Mouse (Mus musculus) myocyte (in vitro differentiated cells): ENCODE measurements at regions not wholly inside any gene's neighbourhood (a gene's known extent, or its start where the extent isn't known, plus 50 kb on each side); places are given as distances from the start of the nearest gene placed in this dataset.

ENCODE experiments used
- MAX ChIP-seq: IDR thresholded peaks from one replicate; pipeline ENCODE4 v1.6.1; 2011; ENCODE audit warnings: low read depth, mild to moderate bottlenecking, control low read depth
- MYOD1 ChIP-seq, 3 experiments: IDR thresholded peaks; one replicate each; pipeline ENCODE4 v1.6.1; 2011; ENCODE audit warnings: control low read depth in 2 of 3, low read depth in 2 of 3, mild to moderate bottlenecking in 2 of 3, moderate library complexity in 1 of 3; ENCODE audit not compliant: insufficient read length in 2 of 3, control insufficient read depth in 1 of 3
- MYOG ChIP-seq, 3 experiments: IDR thresholded peaks; one replicate each; pipeline ENCODE4 v1.6.1; 2011; ENCODE audit warnings: control low read depth in 2 of 3, low read depth in 2 of 3, mild to moderate bottlenecking in 2 of 3; ENCODE audit not compliant: insufficient read length in 2 of 3, control insufficient read depth in 1 of 3, insufficient read depth in 1 of 3
- POLR2A ChIP-seq: IDR thresholded peaks from one replicate; pipeline ENCODE4 v1.6.1; 2011; ENCODE audit warnings: low read depth, mild to moderate bottlenecking, control low read depth, moderate library complexity; ENCODE audit not compliant: insufficient read length
- POLR2AphosphoS2 ChIP-seq: IDR thresholded peaks from one replicate; pipeline ENCODE4 v1.6.1; 2011; ENCODE audit warnings: low read depth, control low read depth; ENCODE audit not compliant: insufficient read length
- TCF12 ChIP-seq: IDR thresholded peaks from one replicate; pipeline ENCODE4 v1.6.1; 2011; ENCODE audit warnings: mild to moderate bottlenecking, control low read depth; ENCODE audit not compliant: poor library complexity, insufficient read depth, severe bottlenecking
- USF1 ChIP-seq: IDR thresholded peaks from one replicate; pipeline ENCODE4 v1.6.1; 2011; ENCODE audit warnings: low read depth, mild to moderate bottlenecking, control low read depth, moderate library complexity

DNA sequence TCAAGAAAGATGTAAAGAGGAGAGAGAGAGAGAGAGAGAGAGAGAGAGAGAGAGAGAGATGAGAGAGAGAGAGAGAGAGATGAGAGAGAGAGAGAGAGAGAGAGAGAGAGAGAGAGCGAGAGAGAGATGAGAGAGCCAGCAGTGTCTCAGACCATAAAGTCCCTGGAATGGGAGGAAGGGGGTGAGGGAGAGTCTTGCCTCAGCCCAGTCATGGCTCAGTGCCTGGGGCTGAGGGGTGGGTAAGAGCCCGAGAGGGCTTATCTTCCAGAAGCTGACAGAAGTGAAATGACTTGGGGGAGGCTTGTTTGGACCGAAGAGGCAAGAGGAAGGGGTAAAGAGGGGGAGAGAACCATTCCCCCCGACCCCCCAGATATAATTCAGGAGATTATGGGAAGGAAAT is 79.6 kb downstream of the Hif1an start:
- TF ChIP-seq MYOD1 (IDR thresholded peaks at IDR 0.05; ENCODE audit: control insufficient read depth in 1 of 3, insufficient read length in 2 of 3, low read depth in 2 of 3): no peak
- no peak for TF ChIP-seq POLR2A
- no peak for TF ChIP-seq MAX
- TF ChIP-seq POLR2AphosphoS2: no peak
- no peak for TF ChIP-seq MYOG (IDR thresholded peaks at IDR 0.05; ENCODE audit: control insufficient read depth in 1 of 3, insufficient read depth in 1 of 3, insufficient read length in 2 of 3, low read depth in 2 of 3)
- TF ChIP-seq USF1: no peak
- TF ChIP-seq TCF12: no peak
